Mouse (Mus musculus): ENCODE data around the gene Dnajb6.

DNA sequence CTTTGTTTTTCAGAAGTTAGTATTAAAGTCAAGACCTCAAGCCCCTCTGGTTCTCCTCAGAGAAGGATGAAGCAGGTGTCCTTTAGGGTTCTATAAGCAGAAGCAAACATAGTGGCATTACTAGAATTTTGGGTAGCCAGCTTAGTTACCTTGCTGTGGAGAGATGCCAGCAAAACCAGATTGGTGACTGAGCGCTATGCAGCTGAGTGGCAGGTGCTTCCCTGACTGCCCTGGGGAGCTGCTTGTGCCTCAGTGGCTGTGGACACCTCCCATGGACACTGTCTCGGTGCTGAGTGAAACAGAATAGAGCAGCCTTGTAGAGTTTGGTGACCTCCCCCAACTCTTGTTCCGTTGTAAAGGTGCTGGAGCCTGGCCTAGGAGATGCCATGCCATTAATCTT lies 46.8 kb downstream of the Dnajb6 start:
- TF ChIP-seq POLR2A (IDR thresholded peaks at IDR 0.05; ENCODE audit: control insufficient read depth, extremely low read depth, insufficient read depth, low read length, poor library complexity): no peak
- TF ChIP-seq CTCF (IDR thresholded peaks at IDR 0.05; ENCODE audit: borderline replicate concordance, control insufficient read depth, extremely low read depth, insufficient read depth, low read length, poor library complexity): no peak

All from thymus, adult 2 months (tissue).